Mouse (Mus musculus): ENCODE data around the gene Hsd11b1. TPM values are rescaled to one million over a fixed set of nuclear protein-coding genes. Genes with fewer than 3 reads are reported as not detected.
"Not testable (repeated sequence)": the region's sequence is repeated elsewhere in the genome, so short reads cannot be mapped to it uniquely, and the experiment has no call there.

The Hsd11b1 gene
- polyA plus RNA-seq, 1 experiment = 3.1 TPM

GRCm38 (mm10) chr1:193255032-193255431, 8.8 kb downstream of the Hsd11b1 start:
- Histone ChIP-seq H3K4me1 (ENCODE audit: control insufficient read depth, insufficient read depth, insufficient read length, low read length) (no peaks in the 10 kb centered on the region), H3K27ac (ENCODE audit: insufficient read depth, low read depth, low read length) (no peak overlapping the region), H3K27me3 (ENCODE audit: control insufficient read depth, insufficient read depth, low read length) (no peaks in the 10 kb centered on the region), H3K4me3 (ENCODE audit: low read depth, low read length) (no peak overlapping the region), H3K36me3 (ENCODE audit: control insufficient read depth, insufficient read depth, low read length) (no peaks in the 10 kb centered on the region)
- no peak for TF ChIP-seq POLR2A (IDR thresholded peaks at IDR 0.05; ENCODE audit: low read depth, low read length)
- TF ChIP-seq CTCF (IDR thresholded peaks at IDR 0.05; ENCODE audit: extremely low read depth, insufficient read length, insufficient replicate concordance, low read depth, low read length) = no peak
- WGBS = 60% methylated on average over 8 of the region's 8 CpGs

GRCm38 (mm10) chr1:193253895-193254294, 10.0 kb downstream of the Hsd11b1 start:
- not testable (repeated sequence) for H3K27me3 ChIP-seq (ENCODE audit: control insufficient read depth, insufficient read depth, low read length); H3K4me1 ChIP-seq (ENCODE audit: control insufficient read depth, insufficient read depth, insufficient read length, low read length); H3K27ac ChIP-seq (ENCODE audit: insufficient read depth, low read depth, low read length); H3K36me3 ChIP-seq (ENCODE audit: control insufficient read depth, insufficient read depth, low read length); H3K4me3 ChIP-seq (ENCODE audit: low read depth, low read length)
- WGBS = 46% methylated on average over 3 of the region's 3 CpGs

GRCm38 (mm10) chr1:193252616-193253015, 11.3 kb downstream of the Hsd11b1 start:
- TF ChIP-seq POLR2A (IDR thresholded peaks at IDR 0.05; ENCODE audit: low read depth, low read length) = no peak
- TF ChIP-seq CTCF (IDR thresholded peaks at IDR 0.05; ENCODE audit: extremely low read depth, insufficient read length, insufficient replicate concordance, low read depth, low read length) = no peak
- Histone ChIP-seq H3K36me3 (ENCODE audit: control insufficient read depth, insufficient read depth, low read length) (no peaks in the 10 kb centered on the region), H3K27ac (ENCODE audit: insufficient read depth, low read depth, low read length) (no peak overlapping the region), H3K4me3 (ENCODE audit: low read depth, low read length) (no peak overlapping the region), H3K27me3 (ENCODE audit: control insufficient read depth, insufficient read depth, low read length) (no peaks in the 10 kb centered on the region), H3K4me1 (ENCODE audit: control insufficient read depth, insufficient read depth, insufficient read length, low read length) (no peaks in the 10 kb centered on the region)
- 34% methylated on average over 5 of the region's 5 CpGs for WGBS

GRCm38 (mm10) chr1:193251386-193251785, 12.5 kb downstream of the Hsd11b1 start:
- Histone ChIP-seq H3K27me3 (ENCODE audit: control insufficient read depth, insufficient read depth, low read length) (no peaks in the 10 kb centered on the region), H3K27ac (ENCODE audit: insufficient read depth, low read depth, low read length) (no peak overlapping the region), H3K4me3 (ENCODE audit: low read depth, low read length) (no peak overlapping the region), H3K4me1 (ENCODE audit: control insufficient read depth, insufficient read depth, insufficient read length, low read length) (no peaks in the 10 kb centered on the region), H3K36me3 (ENCODE audit: control insufficient read depth, insufficient read depth, low read length) (no peaks in the 10 kb centered on the region)
- 73% methylated on average over 7 of the region's 7 CpGs for WGBS
- TF ChIP-seq POLR2A (IDR thresholded peaks at IDR 0.05; ENCODE audit: low read depth, low read length) (no peak), CTCF (IDR thresholded peaks at IDR 0.05; ENCODE audit: extremely low read depth, insufficient read length, insufficient replicate concordance, low read depth, low read length) (no peak)

- H3K36me3 ChIP-seq (ENCODE audit: control insufficient read depth, insufficient read depth, low read length) = no peaks in the 10 kb centered on the region
- H3K27me3 ChIP-seq (ENCODE audit: control insufficient read depth, insufficient read depth, low read length) = no peaks in the 10 kb centered on the region
- no peak overlapping the region for H3K27ac ChIP-seq (ENCODE audit: insufficient read depth, low read depth, low read length)
- TF ChIP-seq POLR2A (IDR thresholded peaks at IDR 0.05; ENCODE audit: low read depth, low read length) = no peak
- no peak for TF ChIP-seq CTCF (IDR thresholded peaks at IDR 0.05; ENCODE audit: extremely low read depth, insufficient read length, insufficient replicate concordance, low read depth, low read length)
- no peak overlapping the region for H3K4me3 ChIP-seq (ENCODE audit: low read depth, low read length)
- WGBS = 83% methylated on average over 2 of the region's 2 CpGs
- H3K4me1 ChIP-seq (ENCODE audit: control insufficient read depth, insufficient read depth, insufficient read length, low read length) = no peaks in the 10 kb centered on the region
Observed at GRCm38 (mm10) chr1:193250026-193250425, 13.8 kb downstream of the Hsd11b1 start.

- 86% methylated on average over 6 of the region's 6 CpGs for WGBS
- no peak overlapping the region for H3K27ac ChIP-seq (ENCODE audit: insufficient read depth, low read depth, low read length)
- H3K27me3 ChIP-seq (ENCODE audit: control insufficient read depth, insufficient read depth, low read length) = no peaks in the 10 kb centered on the region
- H3K4me3 ChIP-seq (ENCODE audit: low read depth, low read length) = no peak overlapping the region
- TF ChIP-seq POLR2A (IDR thresholded peaks at IDR 0.05; ENCODE audit: low read depth, low read length) (no peak), CTCF (IDR thresholded peaks at IDR 0.05; ENCODE audit: extremely low read depth, insufficient read length, insufficient replicate concordance, low read depth, low read length) (no peak)
- no peaks in the 10 kb centered on the region for H3K36me3 ChIP-seq (ENCODE audit: control insufficient read depth, insufficient read depth, low read length)
- H3K4me1 ChIP-seq (ENCODE audit: control insufficient read depth, insufficient read depth, insufficient read length, low read length) = no peaks in the 10 kb centered on the region
Observed at GRCm38 (mm10) chr1:193244235-193244634, 19.6 kb downstream of the Hsd11b1 start.

GRCm38 (mm10) chr1:193243571-193244193, 20.2 kb downstream of the Hsd11b1 start:
- Histone ChIP-seq H3K4me1 (ENCODE audit: control insufficient read depth, insufficient read depth, insufficient read length, low read length) (no peaks in the 10 kb centered on the region), H3K27me3 (ENCODE audit: control insufficient read depth, insufficient read depth, low read length) (no peaks in the 10 kb centered on the region), H3K27ac (ENCODE audit: insufficient read depth, low read depth, low read length) (no peak overlapping the region), H3K4me3 (ENCODE audit: low read depth, low read length) (no peak overlapping the region), H3K36me3 (ENCODE audit: control insufficient read depth, insufficient read depth, low read length) (no peaks in the 10 kb centered on the region)
- WGBS = 58% methylated on average over 10 of the region's 10 CpGs
- no peak for TF ChIP-seq POLR2A (IDR thresholded peaks at IDR 0.05; ENCODE audit: low read depth, low read length)
- no peak for TF ChIP-seq CTCF (IDR thresholded peaks at IDR 0.05; ENCODE audit: extremely low read depth, insufficient read length, insufficient replicate concordance, low read depth, low read length)
